Mouse (Mus musculus): ENCODE measurements around the gene Ces2b. TPM values are rescaled to one million over a fixed set of nuclear protein-coding genes. Genes with fewer than 3 reads are reported as not detected.

The Ces2b gene
- polyA plus RNA-seq (2014; fragmentation: Nextera tagmentation; extraction: Ambion mirVana) = not detected in 2 replicates

GRCm38 (mm10) chr8:104831440-104831839 is at the start of gene Ces2b:
Ces2b (plus strand) TSS chr8:104831572.
- Histone ChIP-seq H3K27me3 (ENCODE audit: control insufficient read depth, insufficient read depth, low read length) (no peaks in the 10 kb centered on the region), H3K27ac (replicated peaks in 1 of 2; ENCODE audit: control insufficient read depth in 1 of 2, insufficient read depth in 1 of 2, low read depth in 2 of 2, low read length in 2 of 2) (no peak within 1 kb of the TSS), H3K4me3 (ENCODE audit: control insufficient read depth in 1 of 2, insufficient read depth in 1 of 2, low read depth in 1 of 2, low read length in 2 of 2) (no peak within 1 kb of the TSS), H3K9ac (ENCODE audit: low read length) (no peak within 1 kb of the TSS), H3K4me1 (ENCODE audit: control insufficient read depth in 2 of 2, insufficient read depth in 2 of 2, low read length in 2 of 2) (no peaks in the 10 kb centered on the region), H3K9me3 (ENCODE audit: control insufficient read depth, low read length) (no peaks in the 10 kb centered on the region), H3K4me2 (ENCODE audit: low read length) (no peak within 1 kb of the TSS), H3K36me3 (ENCODE audit: control insufficient read depth, insufficient read depth, low read length) (no peaks in the 10 kb centered on the region)
- no peak for ATAC-seq (ENCODE audit: insufficient number of reproducible peaks, insufficient read depth, low FRiP score, low read depth)
- WGBS = 63% methylated on average over 5 of the region's 5 CpGs

- Histone ChIP-seq H3K4me1 (ENCODE audit: control insufficient read depth in 2 of 2, insufficient read depth in 2 of 2, low read length in 2 of 2) (no peaks in the 10 kb centered on the region), H3K9ac (ENCODE audit: low read length) (no peak overlapping the region), H3K27ac (replicated peaks in 1 of 2; ENCODE audit: control insufficient read depth in 1 of 2, insufficient read depth in 1 of 2, low read depth in 2 of 2, low read length in 2 of 2) (no peak overlapping the region), H3K4me3 (ENCODE audit: control insufficient read depth in 1 of 2, insufficient read depth in 1 of 2, low read depth in 1 of 2, low read length in 2 of 2) (no peak overlapping the region), H3K4me2 (ENCODE audit: low read length) (no peak overlapping the region), H3K36me3 (ENCODE audit: control insufficient read depth, insufficient read depth, low read length) (no peaks in the 10 kb centered on the region), H3K9me3 (ENCODE audit: control insufficient read depth, low read length) (no peaks in the 10 kb centered on the region), H3K27me3 (ENCODE audit: control insufficient read depth, insufficient read depth, low read length) (no peaks in the 10 kb centered on the region)
- 56% methylated on average over 1 of the region's 1 CpGs for WGBS
- ATAC-seq (ENCODE audit: insufficient number of reproducible peaks, insufficient read depth, low FRiP score, low read depth) = no peak
These were observed 44.3 kb upstream of the Ces2b start for GRCm38 (mm10) chr8:104787049-104787448.

GRCm38 (mm10) chr8:104788929-104789328 is 42.4 kb upstream of the Ces2b start:
- H3K27me3 ChIP-seq (ENCODE audit: control insufficient read depth, insufficient read depth, low read length) = no peaks in the 10 kb centered on the region
- H3K9me3 ChIP-seq (ENCODE audit: control insufficient read depth, low read length) = no peaks in the 10 kb centered on the region
- no peak overlapping the region for H3K4me2 ChIP-seq (ENCODE audit: low read length)
- 67% methylated on average over 2 of the region's 2 CpGs for WGBS
- no peaks in the 10 kb centered on the region for H3K4me1 ChIP-seq (ENCODE audit: control insufficient read depth in 2 of 2, insufficient read depth in 2 of 2, low read length in 2 of 2)
- no peak overlapping the region for H3K27ac ChIP-seq (replicated peaks in 1 of 2; ENCODE audit: control insufficient read depth in 1 of 2, insufficient read depth in 1 of 2, low read depth in 2 of 2, low read length in 2 of 2)
- no peak for ATAC-seq (ENCODE audit: insufficient number of reproducible peaks, insufficient read depth, low FRiP score, low read depth)
- H3K4me3 ChIP-seq (ENCODE audit: control insufficient read depth in 1 of 2, insufficient read depth in 1 of 2, low read depth in 1 of 2, low read length in 2 of 2) = no peak overlapping the region
- no peaks in the 10 kb centered on the region for H3K36me3 ChIP-seq (ENCODE audit: control insufficient read depth, insufficient read depth, low read length)
- H3K9ac ChIP-seq (ENCODE audit: low read length) = no peak overlapping the region

- Histone ChIP-seq H3K9me3 (ENCODE audit: control insufficient read depth, low read length) (no peaks in the 10 kb centered on the region), H3K9ac (ENCODE audit: low read length) (no peak overlapping the region), H3K4me3 (ENCODE audit: control insufficient read depth in 1 of 2, insufficient read depth in 1 of 2, low read depth in 1 of 2, low read length in 2 of 2) (no peak overlapping the region), H3K4me1 (ENCODE audit: control insufficient read depth in 2 of 2, insufficient read depth in 2 of 2, low read length in 2 of 2) (no peaks in the 10 kb centered on the region), H3K27me3 (ENCODE audit: control insufficient read depth, insufficient read depth, low read length) (no peaks in the 10 kb centered on the region), H3K4me2 (ENCODE audit: low read length) (no peak overlapping the region), H3K27ac (replicated peaks in 1 of 2; ENCODE audit: control insufficient read depth in 1 of 2, insufficient read depth in 1 of 2, low read depth in 2 of 2, low read length in 2 of 2) (no peak overlapping the region), H3K36me3 (ENCODE audit: control insufficient read depth, insufficient read depth, low read length) (no peaks in the 10 kb centered on the region)
- WGBS = 42% methylated on average over 3 of the region's 3 CpGs
- ATAC-seq (ENCODE audit: insufficient number of reproducible peaks, insufficient read depth, low FRiP score, low read depth) = no peak
These were observed 41.3 kb upstream of the Ces2b start for GRCm38 (mm10) chr8:104789886-104790680.

- no peak overlapping the region for H3K4me2 ChIP-seq (ENCODE audit: low read length)
- H3K4me1 ChIP-seq (ENCODE audit: control insufficient read depth in 2 of 2, insufficient read depth in 2 of 2, low read length in 2 of 2) = no peaks in the 10 kb centered on the region
- 87% methylated on average over 1 of the region's 1 CpGs for WGBS
- no peak for ATAC-seq (ENCODE audit: insufficient number of reproducible peaks, insufficient read depth, low FRiP score, low read depth)
- no peak overlapping the region for H3K9ac ChIP-seq (ENCODE audit: low read length)
- H3K4me3 ChIP-seq (ENCODE audit: control insufficient read depth in 1 of 2, insufficient read depth in 1 of 2, low read depth in 1 of 2, low read length in 2 of 2) = no peak overlapping the region
- no peaks in the 10 kb centered on the region for H3K9me3 ChIP-seq (ENCODE audit: control insufficient read depth, low read length)
- no peaks in the 10 kb centered on the region for H3K36me3 ChIP-seq (ENCODE audit: control insufficient read depth, insufficient read depth, low read length)
- H3K27ac ChIP-seq (replicated peaks in 1 of 2; ENCODE audit: control insufficient read depth in 1 of 2, insufficient read depth in 1 of 2, low read depth in 2 of 2, low read length in 2 of 2) = no peak overlapping the region
- H3K27me3 ChIP-seq (ENCODE audit: control insufficient read depth, insufficient read depth, low read length) = no peaks in the 10 kb centered on the region
These were observed 32.0 kb upstream of the Ces2b start for GRCm38 (mm10) chr8:104799385-104799784.

GRCm38 (mm10) chr8:104806127-104806526 is 25.2 kb upstream of the Ces2b start:
- Histone ChIP-seq H3K4me1 (ENCODE audit: control insufficient read depth in 2 of 2, insufficient read depth in 2 of 2, low read length in 2 of 2) (no peaks in the 10 kb centered on the region), H3K9ac (ENCODE audit: low read length) (no peak overlapping the region), H3K27me3 (ENCODE audit: control insufficient read depth, insufficient read depth, low read length) (no peaks in the 10 kb centered on the region), H3K36me3 (ENCODE audit: control insufficient read depth, insufficient read depth, low read length) (no peaks in the 10 kb centered on the region), H3K4me3 (ENCODE audit: control insufficient read depth in 1 of 2, insufficient read depth in 1 of 2, low read depth in 1 of 2, low read length in 2 of 2) (no peak overlapping the region), H3K9me3 (ENCODE audit: control insufficient read depth, low read length) (no peaks in the 10 kb centered on the region), H3K4me2 (ENCODE audit: low read length) (no peak overlapping the region), H3K27ac (replicated peaks in 1 of 2; ENCODE audit: control insufficient read depth in 1 of 2, insufficient read depth in 1 of 2, low read depth in 2 of 2, low read length in 2 of 2) (no peak overlapping the region)
- ATAC-seq (ENCODE audit: insufficient number of reproducible peaks, insufficient read depth, low FRiP score, low read depth) = no peak
- 19% methylated on average over 2 of the region's 2 CpGs for WGBS

- H3K27me3 ChIP-seq (ENCODE audit: control insufficient read depth, insufficient read depth, low read length) = no peaks in the 10 kb centered on the region
- H3K9me3 ChIP-seq (ENCODE audit: control insufficient read depth, low read length) = no peaks in the 10 kb centered on the region
- H3K4me2 ChIP-seq (ENCODE audit: low read length) = no peak overlapping the region
- H3K36me3 ChIP-seq (ENCODE audit: control insufficient read depth, insufficient read depth, low read length) = no peaks in the 10 kb centered on the region
- WGBS = 76% methylated on average over 7 of the region's 7 CpGs
- ATAC-seq (ENCODE audit: insufficient number of reproducible peaks, insufficient read depth, low FRiP score, low read depth) = no peak
- no peaks in the 10 kb centered on the region for H3K4me1 ChIP-seq (ENCODE audit: control insufficient read depth in 2 of 2, insufficient read depth in 2 of 2, low read length in 2 of 2)
- no peak overlapping the region for H3K9ac ChIP-seq (ENCODE audit: low read length)
- no peak overlapping the region for H3K4me3 ChIP-seq (ENCODE audit: control insufficient read depth in 1 of 2, insufficient read depth in 1 of 2, low read depth in 1 of 2, low read length in 2 of 2)
- H3K27ac ChIP-seq (replicated peaks in 1 of 2; ENCODE audit: control insufficient read depth in 1 of 2, insufficient read depth in 1 of 2, low read depth in 2 of 2, low read length in 2 of 2) = no peak overlapping the region
These were observed 22.6 kb upstream of the Ces2b start for GRCm38 (mm10) chr8:104808542-104809413.
